Mouse (Mus musculus): ENCODE data around the gene Zc3h8.

Gene Zc3h8

DNA sequence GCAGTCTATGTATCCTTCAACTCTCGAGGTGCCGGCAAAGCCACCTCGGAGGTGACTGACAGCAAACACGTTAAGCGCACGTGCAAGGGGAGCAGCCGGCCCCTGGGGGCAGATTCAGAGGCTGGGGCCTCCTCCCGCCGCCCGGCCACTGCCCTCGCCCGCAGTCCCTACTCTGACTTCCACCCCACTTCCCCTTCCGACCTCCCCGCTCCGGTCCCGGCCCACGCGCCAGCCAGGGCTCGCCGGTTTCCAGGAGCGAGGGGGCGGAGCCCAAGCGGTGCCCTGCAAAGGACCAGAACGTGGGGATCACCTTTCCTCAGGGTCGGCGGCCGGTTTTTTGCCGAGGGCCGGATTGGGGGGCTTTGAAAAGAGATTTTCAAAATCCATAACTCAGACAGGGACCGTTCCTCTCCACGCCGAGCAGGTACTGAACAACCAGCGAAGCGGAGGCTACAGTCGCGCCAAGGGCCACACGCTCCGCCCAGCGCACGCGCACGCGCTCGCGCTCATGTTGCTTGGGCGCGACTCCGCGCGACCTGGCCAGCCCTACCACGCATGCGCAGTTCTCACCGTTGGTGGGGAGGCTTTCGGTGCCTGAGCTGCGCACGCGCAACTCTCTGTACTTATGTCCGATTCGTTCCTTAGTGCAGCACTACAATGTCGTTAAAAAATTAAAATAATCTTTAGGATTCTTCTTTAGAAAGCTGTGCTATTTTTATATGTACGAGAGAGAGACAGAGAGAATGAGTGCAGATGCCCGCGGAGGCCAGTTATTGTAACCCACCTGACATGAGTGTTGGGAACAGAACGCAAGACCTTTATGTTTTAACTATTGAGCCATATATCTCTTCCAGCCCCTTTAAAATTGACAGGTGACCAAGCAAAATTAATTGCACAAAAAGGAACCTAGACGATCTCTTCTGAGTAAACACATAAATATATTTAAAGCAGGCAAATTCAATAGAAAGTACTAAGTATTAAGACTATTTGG, at the start of gene Zc3h8:
Gene Zc3h8 (minus strand): TSS at position 540 of the 991 bp plus-strand sequence.
- peak; percentile 96 for DNase-seq

DNA sequence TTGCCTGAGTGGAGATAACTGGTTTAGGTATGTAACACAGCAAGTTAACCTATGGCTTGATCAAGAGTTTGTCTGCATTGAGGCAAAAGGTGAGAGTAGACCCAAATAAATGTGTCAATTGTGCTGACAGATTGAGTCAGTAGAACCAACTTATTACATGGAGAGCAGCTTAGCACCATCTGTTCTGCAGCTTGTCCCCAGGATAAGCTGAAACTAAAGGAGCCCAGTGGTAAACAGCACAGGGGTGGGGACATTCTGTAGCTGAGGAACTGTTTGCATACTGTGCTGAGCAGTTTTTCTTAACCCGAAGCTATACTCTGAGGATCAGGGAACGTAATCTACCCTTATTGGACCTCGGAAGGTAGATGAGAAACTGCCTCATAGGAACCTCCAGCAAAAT, 40.9 kb upstream of the Zc3h8 start:
- peak; percentile 40 for DNase-seq

DNA sequence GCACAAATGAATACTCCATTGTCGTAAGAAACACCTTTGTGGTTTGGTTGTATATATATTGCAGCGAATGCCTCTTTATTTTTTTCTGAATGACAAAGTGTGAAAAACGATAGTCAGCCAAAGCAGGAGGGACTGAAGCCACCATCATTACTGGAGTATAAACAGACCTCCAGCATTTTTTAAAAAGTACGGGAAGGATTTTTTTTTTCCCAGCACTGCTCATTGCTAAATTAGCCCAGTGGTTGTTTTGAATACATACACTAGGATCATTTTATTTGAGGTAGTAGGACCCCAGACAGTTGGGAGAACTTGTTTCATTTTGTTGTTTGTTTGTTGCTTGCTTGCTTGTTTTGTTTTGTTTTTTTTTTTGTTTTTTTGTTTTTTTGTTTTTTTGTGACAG, 31.7 kb upstream of the Zc3h8 start:
- DNase-seq: no peak

DNA sequence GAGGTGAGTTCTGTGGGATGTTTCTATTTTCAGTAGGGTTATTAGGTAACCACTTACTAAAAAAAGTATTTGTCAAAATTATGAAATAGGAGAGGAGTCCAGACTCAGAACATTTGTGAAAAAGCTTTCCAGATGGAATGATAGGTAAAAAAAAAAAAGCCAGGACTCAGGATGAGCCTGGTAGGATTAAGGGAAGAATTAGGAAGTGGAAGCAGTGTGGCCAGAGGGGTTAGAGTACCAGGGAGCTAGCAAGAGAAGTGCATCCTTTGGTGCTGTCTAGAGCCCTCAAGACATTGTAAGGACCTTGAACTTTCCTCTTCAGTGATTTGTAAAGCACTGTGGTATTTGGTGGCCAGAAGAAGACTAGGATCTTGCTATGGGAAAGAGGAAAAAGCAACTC, 28.4 kb upstream of the Zc3h8 start:
- DNase-seq: no peak

DNA sequence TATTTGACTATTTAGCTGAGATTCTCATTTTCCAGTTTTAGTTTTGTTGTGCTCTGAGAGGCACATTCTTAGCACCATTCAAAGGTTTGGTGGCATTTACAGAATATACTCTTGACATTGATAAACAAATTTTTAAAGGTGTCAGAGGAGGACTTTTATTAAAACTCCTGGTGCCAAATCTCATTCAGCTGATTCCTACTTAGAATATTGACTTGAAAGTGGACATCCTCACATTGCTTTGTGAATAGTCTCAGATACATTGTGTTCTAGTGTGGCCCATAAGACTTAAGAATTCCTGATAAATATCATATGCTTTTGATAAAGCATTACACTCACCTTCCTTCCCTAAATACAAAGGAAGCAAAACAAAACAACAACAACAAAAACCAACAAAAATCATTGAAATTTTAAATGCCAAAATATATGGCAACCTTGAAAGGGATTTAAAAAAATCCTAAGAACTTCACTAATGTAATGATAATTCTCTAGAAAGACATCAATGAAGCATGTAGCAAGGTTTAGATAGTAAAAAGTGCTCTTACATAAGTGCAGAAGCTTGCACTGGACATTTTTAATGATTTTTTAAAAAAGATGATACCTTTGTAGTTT, 24.7 kb upstream of the Zc3h8 start:
- no peak for DNase-seq

DNA sequence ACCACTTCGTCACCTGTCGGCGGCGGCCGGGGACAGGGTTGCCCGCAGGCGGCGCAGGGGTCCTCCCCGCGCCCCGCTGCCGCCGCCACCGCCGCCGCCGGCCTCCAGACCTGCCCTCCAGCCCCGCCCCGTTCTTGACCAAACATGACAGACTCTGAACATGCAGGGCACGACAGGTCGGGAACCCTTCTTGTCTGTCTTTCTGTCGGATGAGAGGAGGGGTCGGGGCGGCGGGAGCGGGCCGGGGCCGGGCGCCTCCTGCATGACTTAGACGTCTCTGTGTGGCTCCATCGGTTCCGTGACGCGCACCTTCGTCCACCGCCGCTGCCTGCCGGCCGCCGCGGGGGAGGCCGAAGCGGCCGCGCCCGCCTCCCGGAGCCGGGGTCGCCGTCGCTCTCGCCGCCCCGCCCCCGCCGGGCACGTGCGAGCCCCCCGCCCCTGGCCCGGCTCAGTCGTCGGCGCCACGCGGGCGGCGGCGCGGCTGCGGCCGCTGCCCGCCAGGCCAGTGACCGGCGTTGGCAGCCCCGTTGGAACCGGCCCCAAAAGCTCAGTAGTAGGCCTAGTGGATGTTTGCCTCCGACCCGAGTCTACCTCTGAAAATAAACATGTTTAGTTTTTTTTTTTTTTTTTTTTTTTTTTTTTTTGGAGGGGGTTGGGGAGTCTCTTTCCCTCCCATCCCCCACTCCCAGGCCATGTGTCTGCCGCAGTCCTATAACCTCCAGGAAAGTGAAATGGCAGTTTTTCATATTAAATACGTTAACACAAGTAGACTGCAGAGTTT, 24.0 kb upstream of the Zc3h8 start, which contains the start of gene Gm10762:
Gene Gm10762 (minus strand): TSS at position 65 of the 781 bp plus-strand sequence.
- DNase-seq: peak; percentile 78

DNA sequence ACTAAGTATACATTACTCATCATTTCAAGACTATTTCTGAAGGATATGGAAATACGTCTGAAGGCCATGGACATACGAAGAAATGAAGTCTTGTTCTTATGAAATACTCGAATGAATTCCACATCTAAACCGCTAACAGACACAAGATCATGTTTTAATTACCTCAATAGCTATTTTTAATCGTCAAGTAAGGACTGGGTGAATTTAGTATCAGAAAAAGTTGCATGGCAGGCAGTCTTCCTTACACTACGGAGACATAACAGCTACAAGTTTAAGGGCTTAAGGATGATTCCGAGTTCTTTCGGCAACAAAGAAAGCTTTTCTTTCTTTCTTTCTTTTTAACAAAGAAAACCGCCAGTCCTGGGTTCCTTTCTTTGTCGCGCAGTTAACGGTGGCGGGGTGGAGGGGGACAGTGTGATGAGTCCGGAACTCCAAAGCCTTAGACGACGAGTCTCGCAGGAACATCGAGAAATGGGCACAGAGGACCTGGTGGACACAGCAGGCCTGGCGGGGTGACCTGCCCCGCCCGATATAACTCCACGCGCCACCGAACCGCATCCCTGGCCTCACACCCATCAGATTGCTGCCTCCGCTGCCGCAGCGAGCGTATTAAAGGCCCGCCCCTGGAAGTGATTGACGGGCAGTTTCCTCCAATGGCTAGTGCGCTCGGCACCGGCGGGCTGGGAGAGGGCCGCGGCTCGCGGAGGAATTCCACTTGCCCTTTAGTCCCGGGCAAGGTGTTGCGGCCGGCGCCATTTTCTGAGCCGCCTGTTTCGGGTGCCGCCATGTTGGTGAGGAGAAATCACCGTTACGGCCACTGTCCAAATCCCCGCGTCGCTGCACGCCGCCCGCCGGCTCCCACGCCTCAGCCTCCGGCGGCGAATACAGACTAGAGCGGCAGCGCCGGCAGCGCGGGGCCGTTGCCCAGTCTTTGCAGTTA, 23.0 kb upstream of the Zc3h8 start, which contains the start of gene Zc3h6:
Gene Zc3h6 (plus strand): TSS at position 762 of the 940 bp plus-strand sequence.
- peak; percentile 97 for DNase-seq

DNA sequence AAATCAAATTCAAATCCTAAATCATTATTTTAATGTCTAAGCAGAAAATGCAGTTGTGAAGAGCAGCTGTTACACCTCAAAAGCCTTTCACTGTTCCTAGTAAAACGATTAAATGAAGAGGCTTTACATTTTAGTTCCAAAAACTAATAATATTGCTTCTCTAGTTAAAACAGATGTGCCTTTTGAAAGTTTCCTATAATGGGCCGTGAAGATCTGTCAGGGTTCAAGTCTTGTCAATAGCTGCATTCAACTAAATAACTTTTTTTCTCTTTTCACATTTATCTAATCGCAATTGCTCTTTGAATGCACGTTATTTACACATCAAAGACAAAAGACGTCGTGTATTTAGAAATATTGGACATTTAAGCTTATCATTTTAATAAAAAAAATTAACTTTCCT, 22.4 kb upstream of the Zc3h8 start:
- DNase-seq: no peak

DNA sequence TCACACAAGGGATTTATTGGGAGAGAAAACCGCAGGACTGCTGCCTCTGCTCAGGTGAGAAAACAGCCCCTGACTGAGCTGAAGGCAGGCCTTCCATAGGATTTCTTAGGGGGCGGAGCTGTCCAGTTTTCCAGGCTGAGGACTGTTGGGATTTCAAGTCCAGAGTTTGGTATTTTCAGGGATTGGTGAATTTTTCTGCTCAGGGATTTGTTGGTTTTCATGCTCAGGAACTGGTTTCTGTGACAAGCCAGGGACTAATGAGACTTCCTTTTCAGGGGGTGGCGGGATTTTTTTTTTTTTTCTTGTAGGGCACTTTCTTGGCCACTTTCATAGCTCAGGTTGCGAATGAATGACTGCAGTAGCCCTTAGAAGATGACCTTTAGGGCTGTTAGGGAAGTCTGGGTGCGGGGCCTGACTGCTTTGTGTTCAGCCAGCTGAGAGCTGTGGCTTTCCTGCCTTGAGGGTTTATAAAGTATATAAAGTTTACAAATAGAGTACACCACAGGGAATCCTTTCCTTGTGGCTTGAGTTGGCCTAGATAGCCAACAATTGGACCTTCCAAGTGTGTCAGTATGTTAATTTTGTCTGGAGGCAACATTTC, 21.7 kb upstream of the Zc3h8 start:
- no peak for DNase-seq

DNA sequence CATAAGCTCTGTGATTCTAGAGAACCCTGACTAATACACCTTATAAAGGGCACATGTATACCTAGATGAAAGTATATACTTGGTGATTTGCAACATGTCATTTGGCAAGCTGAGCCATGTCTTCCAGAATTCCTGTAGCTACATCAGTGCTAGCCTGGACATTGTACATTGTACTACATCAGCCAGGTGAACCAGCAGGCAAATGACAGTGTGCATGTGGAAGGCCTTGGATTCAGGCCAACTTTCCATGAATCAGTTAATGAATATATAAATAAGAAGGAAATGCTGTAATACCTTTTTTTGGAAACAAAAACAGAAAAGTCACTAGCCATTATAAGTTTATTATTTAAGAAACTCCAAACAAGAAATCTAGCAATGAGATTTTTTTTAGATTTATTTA, 10.3 kb upstream of the Zc3h8 start:
- no peak for DNase-seq

DNA sequence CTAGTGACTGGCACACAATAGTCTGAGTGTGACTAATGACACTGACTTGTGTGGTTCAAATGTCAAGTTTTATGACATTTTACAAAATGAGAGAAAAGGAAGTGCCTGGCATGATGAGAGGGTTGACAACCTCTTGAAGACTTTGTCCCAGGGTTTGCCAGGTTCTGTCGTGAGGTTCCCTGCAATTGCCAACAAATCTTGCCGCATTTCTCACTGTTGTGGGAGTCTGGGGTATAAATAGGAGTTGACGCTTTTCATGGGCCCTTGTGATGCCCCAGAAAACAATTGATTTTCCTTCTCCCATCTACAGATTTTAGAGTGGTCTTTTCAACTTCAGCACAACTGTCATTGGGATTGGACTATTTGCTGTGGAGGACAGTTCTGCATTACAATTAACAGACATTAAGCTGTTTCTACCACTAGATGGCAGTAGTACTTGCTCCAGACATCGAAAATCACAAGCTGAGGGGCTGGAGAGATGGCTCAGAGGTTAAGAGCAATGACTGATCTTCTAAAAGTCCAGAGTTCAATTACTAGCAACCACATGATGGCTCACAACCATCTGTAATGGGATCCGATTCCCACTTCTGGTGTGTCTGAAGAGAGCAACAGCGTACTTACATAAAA, 4.2 kb upstream of the Zc3h8 start:
- peak; percentile 20 for DNase-seq

DNA sequence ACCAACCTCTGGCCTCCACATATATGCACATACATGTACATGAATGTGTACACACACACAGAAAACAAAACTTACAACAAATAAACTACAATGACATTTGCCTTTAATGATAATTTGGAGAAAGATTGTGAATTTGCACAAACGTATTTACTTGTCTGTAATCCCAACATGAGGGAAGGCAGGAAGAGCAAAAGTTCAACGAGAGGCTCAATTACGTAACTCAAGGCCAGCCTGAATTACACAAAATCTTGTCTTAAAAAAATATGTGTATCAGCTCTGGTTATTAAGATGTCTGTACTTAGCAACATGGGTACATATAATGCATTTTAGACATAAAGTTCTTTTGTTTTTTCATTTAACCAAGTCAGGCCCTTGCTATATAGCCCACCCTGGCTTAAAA, 7.6 kb downstream of the Zc3h8 start:
- no peak for DNase-seq

DNA sequence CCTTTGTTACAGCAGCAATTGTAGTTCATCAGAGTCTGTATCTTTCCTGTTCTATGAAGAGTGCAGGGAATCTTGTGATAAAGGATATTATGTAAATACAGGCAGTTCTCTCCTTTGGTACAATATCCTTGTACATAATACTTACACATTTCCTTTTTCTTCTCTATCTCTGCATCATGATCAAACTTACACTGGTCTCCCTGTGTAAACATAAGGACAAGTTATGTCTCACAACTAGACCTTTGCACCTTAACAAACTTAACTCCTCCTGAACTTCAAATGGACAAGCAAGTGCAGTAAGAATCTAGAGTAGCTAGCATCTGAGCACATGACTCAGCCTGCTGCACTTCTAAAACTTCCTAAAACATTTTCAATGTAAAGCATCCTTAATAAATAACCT, 13.2 kb downstream of the Zc3h8 start:
- DNase-seq: no peak

DNA sequence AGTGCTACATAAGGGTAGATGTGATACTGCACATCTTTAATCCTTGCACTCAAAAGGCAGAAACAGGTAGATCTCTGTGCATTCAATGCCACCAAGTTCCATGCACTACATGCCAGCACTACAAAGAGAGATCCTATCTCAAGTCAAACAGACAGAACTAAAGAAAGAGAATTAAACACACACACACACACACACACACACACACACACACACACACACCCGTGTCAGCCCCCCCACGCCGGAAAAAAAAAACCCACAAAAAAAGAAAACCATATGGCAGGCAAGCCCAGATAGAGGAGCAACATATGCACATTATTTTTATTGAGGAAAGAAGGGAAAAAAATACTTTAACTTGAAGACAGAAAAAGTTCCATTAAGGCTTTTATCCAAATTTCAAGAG, 15.4 kb downstream of the Zc3h8 start:
- DNase-seq: no peak

DNA sequence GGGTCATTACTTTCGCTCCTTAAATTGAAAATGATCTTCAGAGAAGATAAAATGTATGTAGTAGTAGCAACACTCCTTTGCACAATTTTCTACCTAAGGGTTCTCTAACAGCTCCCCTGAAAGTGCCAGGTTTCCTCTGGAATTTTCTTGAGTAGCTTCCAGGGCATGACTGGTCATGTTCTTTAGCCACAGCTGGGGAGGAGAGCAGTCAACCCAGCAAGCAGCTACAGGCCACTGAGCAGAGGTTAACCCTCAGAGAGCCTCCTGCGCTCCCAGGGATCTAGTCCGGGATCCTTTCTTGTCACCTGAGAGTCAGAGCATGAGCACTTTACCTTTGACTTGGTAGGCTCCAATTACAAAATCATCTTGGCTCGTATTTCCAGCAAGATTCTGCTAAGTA, 19.1 kb downstream of the Zc3h8 start:
- DNase-seq: no peak

DNA sequence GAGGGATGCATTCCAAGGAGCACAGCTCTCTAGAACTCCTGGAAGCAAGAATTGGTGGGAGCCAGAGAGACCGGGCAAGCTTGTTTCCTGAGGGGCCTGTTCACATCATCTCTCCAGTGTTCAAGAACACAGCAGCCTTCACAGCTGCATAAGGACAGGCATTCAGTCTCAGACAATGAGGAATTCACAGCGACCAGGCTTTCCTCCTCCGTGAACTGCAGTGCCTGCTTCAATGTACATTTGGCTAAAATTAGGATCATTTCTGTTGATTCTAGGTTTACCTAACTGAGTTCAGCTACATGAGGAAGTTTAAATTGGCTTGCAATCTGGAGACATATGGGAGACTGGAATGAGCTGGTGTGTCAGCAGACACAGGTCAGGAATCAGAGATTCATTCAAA, 27.3 kb downstream of the Zc3h8 start:
- DNase-seq: no peak

DNA sequence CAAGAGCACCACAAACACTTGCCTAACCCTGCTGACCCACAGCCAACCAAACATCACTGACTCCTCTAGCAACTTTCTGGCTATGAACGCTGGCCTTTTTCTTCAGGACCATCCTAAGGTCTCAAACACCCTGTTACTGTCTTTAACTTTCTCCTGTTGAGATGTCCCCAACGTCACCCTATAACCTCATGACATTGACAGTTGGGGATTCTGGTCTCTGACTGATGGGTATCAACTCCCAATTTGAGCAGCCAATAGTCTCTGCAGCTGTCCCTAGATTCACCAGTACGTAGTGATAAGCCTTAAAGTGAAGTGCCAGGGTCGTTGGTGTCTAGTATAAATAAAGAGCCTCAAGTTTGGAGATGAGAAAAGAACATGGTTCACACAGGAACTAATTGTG, 28.9 kb downstream of the Zc3h8 start:
- DNase-seq: no peak

DNA sequence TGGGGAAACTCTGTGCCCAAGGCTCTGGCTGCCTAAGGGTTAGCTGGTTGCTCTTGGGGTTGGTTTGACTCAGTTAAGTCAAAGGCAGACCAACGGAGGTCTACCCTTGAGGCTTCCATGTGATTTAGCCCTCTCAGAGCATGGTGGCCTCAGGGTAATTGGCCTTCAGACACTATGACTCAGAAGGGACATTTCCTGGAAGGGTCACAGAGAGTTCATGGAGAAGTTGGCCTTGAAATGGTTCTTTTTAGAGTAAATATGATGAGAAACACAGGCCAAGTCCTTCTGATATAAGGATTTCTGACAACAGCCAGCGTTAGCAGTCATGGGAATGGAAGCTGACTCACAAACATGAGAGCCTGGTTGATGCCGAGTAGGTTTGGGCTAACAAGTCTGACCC, 40.2 kb downstream of the Zc3h8 start:
- no peak for DNase-seq

DNA sequence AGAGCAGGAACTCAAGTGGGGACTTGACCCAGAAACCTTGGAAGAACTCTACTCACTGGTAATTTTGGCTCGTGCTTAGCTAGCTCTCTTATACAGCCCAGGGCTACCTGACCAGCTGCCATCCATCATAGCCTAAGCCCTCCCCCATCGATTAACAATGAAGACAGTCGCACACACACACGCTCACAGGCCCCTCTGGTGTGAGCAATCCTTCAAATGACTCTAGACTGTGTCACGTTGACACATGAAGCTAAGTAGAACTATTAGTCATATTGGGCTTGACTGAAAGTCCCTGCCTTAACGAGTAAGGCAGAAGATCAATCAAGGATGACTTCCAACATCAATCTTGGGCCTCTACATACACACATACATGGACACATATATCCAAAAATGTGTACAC, 41.0 kb downstream of the Zc3h8 start:
- no peak for DNase-seq

DNA sequence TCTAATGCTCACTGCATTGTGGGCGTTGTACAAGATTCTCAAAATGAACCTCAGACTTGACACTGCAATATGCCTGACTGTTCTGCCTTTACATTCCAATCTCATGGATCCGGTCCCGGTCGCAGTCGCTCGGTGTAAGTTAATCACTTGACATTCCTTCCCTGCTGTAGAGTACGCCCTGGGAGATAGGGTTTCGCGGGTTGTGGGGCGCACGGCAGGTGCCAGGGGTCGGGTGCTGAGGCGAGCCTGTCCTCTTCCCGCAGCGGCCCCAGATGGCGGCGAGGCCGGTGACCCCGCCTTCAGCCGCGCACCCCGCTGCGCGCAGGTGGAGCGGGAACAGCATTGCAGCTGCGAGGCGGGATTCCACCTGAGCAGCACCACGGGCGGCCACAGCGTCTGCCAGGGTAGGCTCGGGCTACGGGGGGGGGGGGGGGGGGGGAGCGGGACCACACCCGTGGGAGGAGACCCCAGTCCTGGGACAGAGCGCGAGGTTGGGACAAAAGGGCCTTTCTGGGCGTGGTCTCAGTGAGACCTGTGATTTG, 51.6 kb downstream of the Zc3h8 start:
- no peak for DNase-seq

All from layer of hippocampus, adult 9-11 months (tissue).